In the genomic region with DNA sequence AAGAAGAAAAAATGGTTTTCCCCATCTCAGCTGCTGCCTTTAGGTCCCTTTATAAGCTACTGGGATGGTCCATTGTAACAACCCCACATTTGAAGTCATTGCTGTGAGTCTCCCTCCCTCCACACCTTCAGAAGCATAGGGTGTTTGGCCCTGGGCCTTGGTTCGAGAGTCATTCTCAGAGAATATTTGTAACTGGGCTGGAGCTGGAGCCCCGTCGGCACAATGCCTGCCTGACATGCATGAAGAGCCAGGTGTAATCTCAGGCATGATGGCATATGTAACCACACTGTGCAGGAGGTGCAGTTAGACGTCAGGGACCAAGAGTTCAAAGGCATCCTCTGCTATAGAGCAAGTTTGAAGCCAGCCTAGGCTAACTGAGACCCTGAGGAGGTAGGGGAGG, we compare ENCODE assay signal across 16 mouse cellular contexts.
DNase-seq lines count a peak whose midpoint lies in the region; ATAC-seq and TF ChIP-seq lines count a peak whose summit lies in the region.
"Had no signal": no experiment of that assay in that cellular context is flagged by ENCODE, and none has a peak within 500 bp of the region (broad histone marks: within the 10 kb centered on the region; RNA-seq: fewer than 3 reads in every experiment).

No protein-coding gene starts in this region.

- H3K27me3 ChIP-seq in heart, embryonic 13.5 days (replicated peaks): no peaks in the 10 kb centered on the region
- no peaks in the 10 kb centered on the region for H3K27me3 ChIP-seq in heart, adult 2 months (ENCODE audit: control insufficient read depth, insufficient read depth, low read length)
- H3K27me3 ChIP-seq in neural tube, embryonic 13.5 days: no peaks in the 10 kb centered on the region
- H3K27me3 ChIP-seq in neural tube, embryonic 15.5 days (replicated peaks): no peaks in the 10 kb centered on the region
- H3K27me3 ChIP-seq: neural tube, embryonic 12.5 days; stomach, embryonic 15.5 days had no signal

- no peaks in the 10 kb centered on the region for H3K36me3 ChIP-seq in heart, embryonic 13.5 days
- H3K36me3 ChIP-seq in heart, adult 2 months (ENCODE audit: control insufficient read depth, insufficient read depth, low read length): 0 out of 2 replicates have a peak, but pooled peaks cover 1% of the 10 kb centered on the region
- no peaks in the 10 kb centered on the region for H3K36me3 ChIP-seq in neural tube, embryonic 13.5 days
- H3K36me3 ChIP-seq in neural tube, embryonic 15.5 days: no peaks in the 10 kb centered on the region
- H3K36me3 ChIP-seq: hindbrain, embryonic 10.5 days; neural tube, embryonic 12.5 days; stomach, embryonic 15.5 days had no signal

- no peak overlapping the region for H3K4me3 ChIP-seq in heart, embryonic 13.5 days
- H3K4me3 ChIP-seq in heart, adult 2 months: no peak overlapping the region
- H3K4me3 ChIP-seq in neural tube, embryonic 13.5 days: no peak overlapping the region
- H3K4me3 ChIP-seq in embryonic fibroblast, embryonic 13.5 days (ENCODE audit: insufficient read depth, low read length): no peak overlapping the region
- no peak overlapping the region for H3K4me3 ChIP-seq in neural tube, embryonic 15.5 days (replicated peaks)
- H3K4me3 ChIP-seq: hindbrain, embryonic 10.5 days; neural tube, embryonic 12.5 days; stomach, embryonic 15.5 days had no signal

- peaks cover 5% of the 10 kb centered on the region for H3K79me2 ChIP-seq in heart, adult 2 months (replicated peaks; ENCODE audit: control insufficient read depth, insufficient read depth, low read length)

- TF ChIP-seq EP300 in heart, adult 2 months (IDR thresholded peaks at IDR 0.05; ENCODE audit: insufficient read depth, low read depth, low read length): no peak

- H3K4me2 ChIP-seq in heart, embryonic 13.5 days: no peak overlapping the region
- H3K4me2 ChIP-seq in neural tube, embryonic 13.5 days: no peak overlapping the region
- no peak overlapping the region for H3K4me2 ChIP-seq in neural tube, embryonic 15.5 days
- H3K4me2 ChIP-seq: midbrain, embryonic 11.5 days; neural tube, embryonic 12.5 days; stomach, embryonic 15.5 days had no signal

- peaks cover 31% of the 10 kb centered on the region for H3K4me1 ChIP-seq in heart, embryonic 13.5 days
- H3K4me1 ChIP-seq in heart, adult 2 months (ENCODE audit: control insufficient read depth, insufficient read depth, low read length): peaks cover 14% of the 10 kb centered on the region
- H3K4me1 ChIP-seq in neural tube, embryonic 13.5 days (replicated peaks): peaks cover 10% of the 10 kb centered on the region; the same call in 1 of the 2 replicates
- H3K4me1 ChIP-seq in embryonic fibroblast, embryonic 13.5 days (ENCODE audit: control insufficient read depth, insufficient read depth, low read length): peaks cover 28% of the 10 kb centered on the region
- H3K4me1 ChIP-seq in neural tube, embryonic 15.5 days: peaks cover 4% of the 10 kb centered on the region; the same call in 1 of the 2 replicates

- intact Hi-C loops in heart, adult 2 months (cut with DNase I): no loop called here

- H3K27ac ChIP-seq in heart, embryonic 13.5 days (replicated peaks): no peak overlapping the region
- no peak overlapping the region for H3K27ac ChIP-seq in heart, adult 2 months
- H3K27ac ChIP-seq in neural tube, embryonic 13.5 days (replicated peaks): no peak overlapping the region
- H3K27ac ChIP-seq in embryonic fibroblast, embryonic 13.5 days (ENCODE audit: insufficient read depth, low read length): peak overlapping the region; percentile 66
- H3K27ac ChIP-seq in neural tube, embryonic 15.5 days (replicated peaks): no peak overlapping the region
- H3K27ac ChIP-seq: hindbrain, embryonic 10.5 days; neural tube, embryonic 12.5 days; stomach, embryonic 15.5 days had no signal

- no peak for TF ChIP-seq POLR2A in heart, adult 2 months (IDR thresholded peaks at IDR 0.05; ENCODE audit: insufficient read depth, low read depth, low read length)
- no peak for TF ChIP-seq POLR2A in embryonic fibroblast, embryonic 13.5 days (IDR thresholded peaks at IDR 0.05; ENCODE audit: low read depth, low read length)

- H3K9ac ChIP-seq in heart, embryonic 13.5 days: peak overlapping the region; percentile 50; the same call in 1 of the 2 replicates
- H3K9ac ChIP-seq in heart, adult 2 months (ENCODE audit: low read depth, low read length): no peak overlapping the region
- peak overlapping the region; percentile 26; the same call in 1 of the 2 replicates for H3K9ac ChIP-seq in neural tube, embryonic 13.5 days
- 0 out of 2 replicates have a peak overlapping the region, but pooled peaks have one; percentile 3 for H3K9ac ChIP-seq in neural tube, embryonic 15.5 days (replicated peaks)
- H3K9ac ChIP-seq: neural tube, embryonic 12.5 days; stomach, embryonic 15.5 days had no signal

- DNase-seq in heart, adult 2 months: no peak
- DNase-seq in neural tube, embryonic 10.5 days (ENCODE audit: extremely low spot score, low spot score): no peak
- DNase-seq in right cerebral cortex, adult 2 months (ENCODE audit: low spot score in 2 of 2): no peak
- DNase-seq: cerebellum, adult 18-20 months; cerebellum, postnatal 36 days; gastrocnemius, postnatal 10 days; heart, adult 18-20 months; layer of hippocampus, postnatal 36 days had no signal

- no peak for ATAC-seq in heart, embryonic 13.5 days (ENCODE audit: extremely low read depth, insufficient number of reproducible peaks, low FRiP score, low TSS enrichment)
- ATAC-seq in neural tube, embryonic 13.5 days (ENCODE audit: low read depth): no peak
- no peak for ATAC-seq in neural tube, embryonic 15.5 days (ENCODE audit: low FRiP score)

- no peak for TF ChIP-seq CTCF in heart, adult 2 months (IDR thresholded peaks at IDR 0.05)
- no peak for TF ChIP-seq CTCF in embryonic fibroblast, embryonic 13.5 days (IDR thresholded peaks at IDR 0.05; ENCODE audit: borderline replicate concordance, insufficient read depth, low read length)

- no peaks in the 10 kb centered on the region for H3K9me3 ChIP-seq in heart, embryonic 13.5 days
- H3K9me3 ChIP-seq in neural tube, embryonic 13.5 days: no peaks in the 10 kb centered on the region
- no peaks in the 10 kb centered on the region for H3K9me3 ChIP-seq in neural tube, embryonic 15.5 days (replicated peaks)
- H3K9me3 ChIP-seq: hindbrain, embryonic 10.5 days; neural tube, embryonic 12.5 days; stomach, embryonic 15.5 days had no signal

- WGBS in heart, embryonic 13.5 days: 76% methylated on average over 4 of the region's 4 CpGs
- 79% methylated on average over 4 of the region's 4 CpGs for WGBS in heart, adult 2 months
- WGBS in neural tube, embryonic 13.5 days: 91% methylated on average over 4 of the region's 4 CpGs
- WGBS in neural tube, embryonic 15.5 days: 80% methylated on average over 4 of the region's 4 CpGs
